Mouse (Mus musculus) spleen, adult 10 weeks (tissue): ENCODE data around the gene Thegl. TPM values are rescaled to one million over a fixed set of nuclear protein-coding genes. Genes with fewer than 3 reads are reported as not detected.

ENCODE experiments used
- polyA plus RNA-seq: library from polyadenylated mRNA; stranded (reverse); fragments of 350-450 nt; fragmentation: Illumina TruSeq; extraction: RNeasy Lipid Tissue Mini Kit (QIAGEN cat#74804); gene quantifications from one replicate; pipeline ENCODE4 v1.2.3, GENCODE M21; 2015; ENCODE audit warnings: low replicate concordance; ENCODE audit not compliant: insufficient read depth

The Thegl gene
- polyA plus RNA-seq, result not detected

GRCm38 (mm10) chr5:77015544-77016482 lies at the start of gene Thegl:
Gene Thegl (plus strand): TSS chr5:77016023.

GRCm38 (mm10) chr5:76974554-76975285 lies 41.1 kb upstream of the Thegl start, which contains the start of gene Srp72:
Gene Srp72 (plus strand): TSS chr5:76974683.

GRCm38 (mm10) chr5:77004051-77004821 lies 11.6 kb upstream of the Thegl start, which contains the start of gene Arl9:
Gene Arl9 (plus strand): TSS chr5:77004055.

Other genes with a start within 250 kb of the Thegl start
- 45.0 TPM for gene Aasdh, start 110.5 kb upstream of the Thegl start, polyA plus RNA-seq
- 142 TPM for gene Paics, start 64.7 kb upstream of the Thegl start, polyA plus RNA-seq
- gene Ppat, start 64.4 kb upstream of the Thegl start, polyA plus RNA-seq, result 23.8 TPM
- gene Srp72, start 41.3 kb upstream of the Thegl start, polyA plus RNA-seq, result 130 TPM
- 0.59 TPM for gene Arl9, start 12.0 kb upstream of the Thegl start, polyA plus RNA-seq
- gene Hopx, start 99.1 kb downstream of the Thegl start, polyA plus RNA-seq, result 22.6 TPM
- not detected for gene Spink2, start 195.4 kb downstream of the Thegl start, polyA plus RNA-seq
- gene Rest, start 249.5 kb downstream of the Thegl start, polyA plus RNA-seq, result 29.4 TPM